8 mouse cellular contexts compared by ENCODE assay signal in the genomic region with DNA sequence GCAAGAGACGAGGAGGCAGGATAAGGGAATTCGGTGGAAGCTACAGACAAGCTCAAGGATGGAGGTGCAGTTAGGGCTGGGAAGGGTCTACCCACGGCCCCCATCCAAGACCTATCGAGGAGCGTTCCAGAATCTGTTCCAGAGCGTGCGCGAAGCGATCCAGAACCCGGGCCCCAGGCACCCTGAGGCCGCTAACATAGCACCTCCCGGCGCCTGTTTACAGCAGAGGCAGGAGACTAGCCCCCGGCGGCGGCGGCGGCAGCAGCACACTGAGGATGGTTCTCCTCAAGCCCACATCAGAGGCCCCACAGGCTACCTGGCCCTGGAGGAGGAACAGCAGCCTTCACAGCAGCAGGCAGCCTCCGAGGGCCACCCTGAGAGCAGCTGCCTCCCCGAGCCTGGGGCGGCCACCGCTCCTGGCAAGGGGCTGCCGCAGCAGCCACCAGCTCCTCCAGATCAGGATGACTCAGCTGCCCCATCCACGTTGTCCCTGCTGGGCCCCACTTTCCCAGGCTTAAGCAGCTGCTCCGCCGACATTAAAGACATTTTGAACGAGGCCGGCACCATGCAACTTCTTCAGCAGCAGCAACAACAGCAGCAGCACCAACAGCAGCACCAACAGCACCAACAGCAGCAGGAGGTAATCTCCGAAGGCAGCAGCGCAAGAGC. TPM values are rescaled to one million over a fixed set of nuclear protein-coding genes. Genes with fewer than 3 reads are reported as not detected.
A peak's percentile ranks its signal among the peaks of the same experiment; 100 is the strongest.
DNase-seq lines count a peak whose midpoint lies in the region; ATAC-seq and TF ChIP-seq lines count a peak whose summit lies in the region.

No protein-coding gene starts in this region.

- H3K79me2 ChIP-seq in C2C12 (ENCODE audit: control insufficient read depth, insufficient read depth): peaks cover 13% of the 10 kb centered on the region

- peak overlapping the region; percentile 36; the same call in 1 of the 2 replicates for H3K9ac ChIP-seq in heart, embryonic 12.5 days
- no peak overlapping the region for H3K9ac ChIP-seq in stomach, embryonic 14.5 days (replicated peaks; ENCODE audit: low read depth, low read length)

- no peaks in the 10 kb centered on the region for H3K36me3 ChIP-seq in C2C12 (ENCODE audit: control insufficient read depth, insufficient read depth)
- no peaks in the 10 kb centered on the region for H3K36me3 ChIP-seq in heart, embryonic 12.5 days
- no peaks in the 10 kb centered on the region for H3K36me3 ChIP-seq in stomach, embryonic 14.5 days (ENCODE audit: control insufficient read depth, insufficient read depth, low read length)

- peak; percentile 35 for ATAC-seq in CD4-positive, CD25-positive, alpha-beta regulatory T cell, adult 4 months
- ATAC-seq in heart, embryonic 12.5 days (ENCODE audit: insufficient number of reproducible peaks, low FRiP score): no peak
- no peak for ATAC-seq in stomach, embryonic 14.5 days (ENCODE audit: insufficient number of reproducible peaks, insufficient read depth, low FRiP score, low read depth)
- no peak for ATAC-seq in erythroid progenitor cell, adult 5-6 weeks (replicated peaks; ENCODE audit: low FRiP score, poor library complexity, severe bottlenecking)

- H3K4me2 ChIP-seq in heart, embryonic 12.5 days: peak overlapping the region; percentile 72
- H3K4me2 ChIP-seq in stomach, embryonic 14.5 days (replicated peaks; ENCODE audit: low read depth, low read length): peak overlapping the region; percentile 46

- no peak for TF ChIP-seq CTCF in C2C12 (IDR thresholded peaks at IDR 0.05; ENCODE audit: control insufficient read depth, insufficient read depth, insufficient read length)

- H3K27me3 ChIP-seq in C2C12 (ENCODE audit: control insufficient read depth, insufficient read depth, insufficient read length): no peaks in the 10 kb centered on the region
- H3K27me3 ChIP-seq in heart, embryonic 12.5 days (replicated peaks): peaks cover 43% of the 10 kb centered on the region
- 0 out of 2 replicates have a peak, but pooled peaks cover 10% of the 10 kb centered on the region for H3K27me3 ChIP-seq in stomach, embryonic 14.5 days (ENCODE audit: control insufficient read depth, insufficient read depth, low read length)

- peaks cover 5% of the 10 kb centered on the region; the same call in 1 of the 2 replicates for H3K4me1 ChIP-seq in heart, embryonic 12.5 days (replicated peaks)
- no peaks in the 10 kb centered on the region for H3K4me1 ChIP-seq in stomach, embryonic 14.5 days (ENCODE audit: control insufficient read depth, insufficient read depth, low read length)

- peak overlapping the region; percentile 30 for H3K4me3 ChIP-seq in C2C12 (ENCODE audit: insufficient read depth, poor library complexity, severe bottlenecking)
- peak overlapping the region; percentile 46 for H3K4me3 ChIP-seq in heart, embryonic 12.5 days
- peak overlapping the region; percentile 22 for H3K4me3 ChIP-seq in stomach, embryonic 14.5 days (ENCODE audit: low read depth, low read length)

- H3K27ac ChIP-seq in heart, embryonic 12.5 days (ENCODE audit: poor library complexity, severe bottlenecking): no peak overlapping the region
- no peak overlapping the region for H3K27ac ChIP-seq in stomach, embryonic 14.5 days (ENCODE audit: low read length)

- 16% methylated on average over 30 of the region's 30 CpGs for WGBS in heart, embryonic 12.5 days
- 22% methylated on average over 30 of the region's 30 CpGs for WGBS in stomach, embryonic 14.5 days

- H3K9me3 ChIP-seq in heart, embryonic 12.5 days (replicated peaks): no peaks in the 10 kb centered on the region
- no peaks in the 10 kb centered on the region for H3K9me3 ChIP-seq in stomach, embryonic 14.5 days (ENCODE audit: control insufficient read depth, low read depth, low read length)

- DNase-seq in embryo, embryonic 9.5 days (ENCODE audit: extremely low spot score): peak; percentile 13
- DNase-seq in kidney, adult 9 months: peak; percentile 17
- DNase-seq in mesoderm, embryonic 11.5 days (ENCODE audit: low read depth, low spot score): peak; percentile 12

- peak overlapping the region; percentile 69 for H3ac ChIP-seq in C2C12 (ENCODE audit: control insufficient read depth, insufficient read length, low read depth)

- peaks cover 1% of the 10 kb centered on the region for H3K79me3 ChIP-seq in C2C12 (ENCODE audit: low read depth)

TF ChIP-seq in C2C12, 6 proteins besides CTCF, POLR2A, EP300 and RAD21:
- TF ChIP-seq CEBPB (IDR thresholded peaks at IDR 0.05; ENCODE audit: low read depth) (no peak), MYOD1 (IDR thresholded peaks at IDR 0.05; ENCODE audit: control insufficient read depth, insufficient read length, low read depth) (no peak), FOSL1 (IDR thresholded peaks at IDR 0.05; ENCODE audit: insufficient read depth, low read length, poor library complexity, severe bottlenecking) (no peak), MAX (IDR thresholded peaks at IDR 0.05) (no peak), MYOG (IDR thresholded peaks at IDR 0.05; ENCODE audit: control insufficient read depth, extremely low read depth, insufficient read length) (no peak), USF1 (IDR thresholded peaks at IDR 0.05; ENCODE audit: low read depth) (no peak)

RNA-seq across cellular contexts. Expression of a gene that starts 1.3 kb away (rescaled TPM):
- 0.89 TPM for polyA plus RNA-seq in C2C12 (2012; fragmentation: generic; extraction: Trizol)
- 1 to 10 TPM; 3.3 to 4.3 TPM for polyA plus RNA-seq in CD4-positive, CD25-positive, alpha-beta regulatory T cell, adult 4 months (2017; shearing (Covaris generic))
- polyA plus RNA-seq in heart, embryonic 12.5 days (2016; fragmentation: Nextera tagmentation; extraction: Ambion mirVana): 0.09 and 0.12 TPM in 2 replicates
- 0.25 and 0.28 TPM in 2 replicates for polyA plus RNA-seq in stomach, embryonic 14.5 days (2014; fragmentation: Nextera tagmentation; extraction: Ambion mirVana)
- not detected in 2 replicates for total RNA-seq in erythroid progenitor cell, adult 5-6 weeks (2015; ENCODE audit: low replicate concordance)
- 0.30 and 0.64 TPM in 2 replicates for total RNA-seq in erythroid progenitor cell, adult 5-6 weeks (2017; ENCODE audit: low replicate concordance)
